Mouse (Mus musculus) midbrain, embryonic 11.5 days (tissue): Measurements from ENCODE around the gene Arpp21. TPM values are rescaled to one million over a fixed set of nuclear protein-coding genes. Genes with fewer than 3 reads are reported as not detected.

Source experiments
- ATAC-seq: fragments of 200-750 bp; cut with Nextera tagmentation; 2 replicates; pipeline ENCODE4 v1.8.0; 2017; ENCODE audit warnings: moderate TSS enrichment, moderate library complexity; ENCODE audit not compliant: low FRiP score
- DNase-seq: peaks from one replicate; pipeline ENCODE4 v3.0.0; 2015; ENCODE audit warnings: low spot score; ENCODE audit errors: missing footprints
- H3K27ac ChIP-seq: fragments of 300-500 bp; sonication (generic); 2 replicates; pipeline ENCODE4 v1.5.1; 2014; ENCODE audit warnings: low read depth, low read length
- H3K27me3 ChIP-seq: fragments of 300-500 bp; sonication (generic); 2 replicates; pipeline ENCODE4 v1.6.1; 2014; ENCODE audit warnings: mild to moderate bottlenecking, low read length, moderate library complexity, mixed read lengths; ENCODE audit not compliant: control insufficient read depth, insufficient read depth
- H3K36me3 ChIP-seq: fragments of 300-500 bp; sonication (generic); 2 replicates; pipeline ENCODE4 v1.6.1; 2014; ENCODE audit warnings: mild to moderate bottlenecking, low read length, moderate library complexity, mixed read lengths; ENCODE audit not compliant: control insufficient read depth, insufficient read depth
- H3K4me1 ChIP-seq: fragments of 300-500 bp; sonication (generic); 2 replicates; pipeline ENCODE4 v1.6.1; 2014; ENCODE audit warnings: low read length; ENCODE audit not compliant: control insufficient read depth, insufficient read depth
- H3K4me2 ChIP-seq: fragments of 300-500 bp; sonication (generic); 2 replicates; pipeline ENCODE4 v1.6.1; 2014; ENCODE audit warnings: mild to moderate bottlenecking, moderate library complexity
- H3K4me3 ChIP-seq: fragments of 300-500 bp; sonication (generic); 2 replicates; pipeline ENCODE4 v1.5.1; 2014; ENCODE audit warnings: low read depth, low read length
- H3K9ac ChIP-seq: fragments of 300-500 bp; sonication (generic); 2 replicates; pipeline ENCODE4 v1.6.1; 2014; ENCODE audit warnings: low read length
- H3K9me3 ChIP-seq: fragments of 300-500 bp; sonication (generic); 2 replicates; pipeline ENCODE4 v1.6.1; 2016; ENCODE audit warnings: low read length; ENCODE audit not compliant: control insufficient read depth
- WGBS: fragments of 180-500 bp; shearing (Covaris S2); extraction: QIAGEN DNeasy Blood & Tissue Kit; methylation state at CpG from one replicate; pipeline ENCODE4 v1.1.7; 2014; 5-methylcytosine and 5-hydroxymethylcytosine counted together
- polyA plus RNA-seq: library from polyadenylated mRNA; unstranded; fragments of >200 nt; fragmentation: Nextera tagmentation; extraction: Ambion mirVana; gene quantifications from 2 replicates; pipeline ENCODE4 v1.2.1, GENCODE M21; 2014

The Arpp21 gene
- polyA plus RNA-seq, 1 experiment from 2014 or later, result 2.4 TPM

GRCm38 (mm10) chr9:112219372-112219771 lies 16.4 kb downstream of the Arpp21 start:
- WGBS, result 87% methylated on average over 8 of the region's 8 CpGs
- Histone ChIP-seq H3K27ac (no peak overlapping the region), H3K4me1 (no peaks in the 10 kb centered on the region), H3K9me3 (no peaks in the 10 kb centered on the region), H3K27me3 (no peaks in the 10 kb centered on the region), H3K36me3 (no peaks in the 10 kb centered on the region), H3K9ac (no peak overlapping the region), H3K4me3 (no peak overlapping the region), H3K4me2 (no peak overlapping the region)
- no peak for DNase-seq
- no peak for ATAC-seq

- Histone ChIP-seq H3K27ac (no peak overlapping the region), H3K4me2 (no peak overlapping the region), H3K9ac (no peak overlapping the region), H3K27me3 (no peaks in the 10 kb centered on the region), H3K4me3 (no peak overlapping the region), H3K9me3 (no peaks in the 10 kb centered on the region), H3K4me1 (no peaks in the 10 kb centered on the region), H3K36me3 (no peaks in the 10 kb centered on the region)
- WGBS, result 77% methylated on average over 3 of the region's 3 CpGs
- DNase-seq (no peak), ATAC-seq (no peak)
These were observed 17.5 kb downstream of the Arpp21 start for GRCm38 (mm10) chr9:112218237-112218636.

- Histone ChIP-seq H3K9me3 (no peaks in the 10 kb centered on the region), H3K9ac (no peak overlapping the region), H3K4me2 (no peak overlapping the region), H3K4me1 (no peaks in the 10 kb centered on the region), H3K27ac (no peak overlapping the region), H3K27me3 (no peaks in the 10 kb centered on the region), H3K4me3 (no peak overlapping the region), H3K36me3 (no peaks in the 10 kb centered on the region)
- DNase-seq (no peak), ATAC-seq (no peak)
- WGBS, result 77% methylated on average over 4 of the region's 4 CpGs
These were observed 18.6 kb downstream of the Arpp21 start for GRCm38 (mm10) chr9:112217161-112217560.

GRCm38 (mm10) chr9:112215030-112215806 lies 20.5 kb downstream of the Arpp21 start:
- no peak overlapping the region for H3K4me2 ChIP-seq
- no peak for ATAC-seq
- WGBS, result 82% methylated on average over 10 of the region's 10 CpGs
- no peak overlapping the region for H3K27ac ChIP-seq
- H3K36me3 ChIP-seq, result no peaks in the 10 kb centered on the region
- no peaks in the 10 kb centered on the region for H3K27me3 ChIP-seq
- H3K4me3 ChIP-seq, result no peak overlapping the region
- no peak for DNase-seq
- no peaks in the 10 kb centered on the region for H3K9me3 ChIP-seq
- no peaks in the 10 kb centered on the region for H3K4me1 ChIP-seq
- no peak overlapping the region for H3K9ac ChIP-seq

GRCm38 (mm10) chr9:112213411-112214255 lies 22.1 kb downstream of the Arpp21 start:
- DNase-seq (no peak), ATAC-seq (no peak)
- H3K27me3 ChIP-seq, result no peaks in the 10 kb centered on the region

GRCm38 (mm10) chr9:112209803-112210202 lies 25.9 kb downstream of the Arpp21 start:
- H3K9me3 ChIP-seq, result no peaks in the 10 kb centered on the region
- 64% methylated on average over 3 of the region's 3 CpGs for WGBS

More at GRCm38 (mm10) chr9:112213411-112214255, 22.1 kb downstream of the Arpp21 start:
- Histone ChIP-seq H3K4me1 (no peaks in the 10 kb centered on the region), H3K9ac (no peak overlapping the region), H3K9me3 (no peaks in the 10 kb centered on the region), H3K4me3 (no peak overlapping the region), H3K36me3 (no peaks in the 10 kb centered on the region), H3K27ac (no peak overlapping the region), H3K4me2 (no peak overlapping the region)
- 74% methylated on average over 10 of the region's 10 CpGs for WGBS

GRCm38 (mm10) chr9:112207767-112208166 lies 28.0 kb downstream of the Arpp21 start:
- no peaks in the 10 kb centered on the region for H3K27me3 ChIP-seq
- H3K36me3 ChIP-seq, result no peaks in the 10 kb centered on the region
- H3K4me2 ChIP-seq, result no peak overlapping the region
- H3K9ac ChIP-seq, result no peak overlapping the region
- 23% methylated on average over 4 of the region's 4 CpGs for WGBS
- ATAC-seq (peak; percentile 91), DNase-seq (no peak)
- no peaks in the 10 kb centered on the region for H3K9me3 ChIP-seq
- H3K4me1 ChIP-seq, result no peaks in the 10 kb centered on the region
- H3K27ac ChIP-seq, result no peak overlapping the region
- H3K4me3 ChIP-seq, result no peak overlapping the region

More at GRCm38 (mm10) chr9:112209803-112210202, 25.9 kb downstream of the Arpp21 start:
- Histone ChIP-seq H3K27ac (no peak overlapping the region), H3K4me1 (no peaks in the 10 kb centered on the region), H3K36me3 (no peaks in the 10 kb centered on the region), H3K27me3 (no peaks in the 10 kb centered on the region), H3K4me2 (no peak overlapping the region), H3K9ac (no peak overlapping the region), H3K4me3 (no peak overlapping the region)
- ATAC-seq (no peak), DNase-seq (no peak)

GRCm38 (mm10) chr9:112198296-112198695 lies 37.4 kb downstream of the Arpp21 start:
- no peak for ATAC-seq
- H3K9me3 ChIP-seq, result no peaks in the 10 kb centered on the region
- H3K27ac ChIP-seq, result no peak overlapping the region
- no peaks in the 10 kb centered on the region for H3K4me1 ChIP-seq
- WGBS, result 89% methylated on average over 6 of the region's 6 CpGs
- H3K27me3 ChIP-seq, result no peaks in the 10 kb centered on the region
- H3K9ac ChIP-seq, result no peak overlapping the region
- H3K4me2 ChIP-seq, result no peak overlapping the region
- no peaks in the 10 kb centered on the region for H3K36me3 ChIP-seq
- no peak for DNase-seq
- H3K4me3 ChIP-seq, result no peak overlapping the region

GRCm38 (mm10) chr9:112194049-112194448 lies 41.7 kb downstream of the Arpp21 start:
- Histone ChIP-seq H3K27ac (no peak overlapping the region), H3K4me3 (no peak overlapping the region), H3K9me3 (no peaks in the 10 kb centered on the region), H3K36me3 (no peaks in the 10 kb centered on the region), H3K4me2 (no peak overlapping the region), H3K4me1 (no peaks in the 10 kb centered on the region), H3K9ac (no peak overlapping the region), H3K27me3 (no peaks in the 10 kb centered on the region)
- DNase-seq, result no peak
- ATAC-seq, result no peak
